Mouse (Mus musculus) heart, postnatal 0 days (tissue): ENCODE data around the gene Lrrc1.

Experiments
- CTCF ChIP-seq: IDR thresholded peaks from 2 replicates; pipeline ENCODE4 v1.5.1; 2016; ENCODE audit warnings: antibody characterized with exemption, control low read depth, low read depth
- EP300 ChIP-seq: IDR thresholded peaks from 2 replicates; pipeline ENCODE4 v1.6.1; 2016; ENCODE audit warnings: antibody characterized with exemption, low read depth

- TF ChIP-seq CTCF (no peak), EP300 (no peak)
These were observed at the start of gene Lrrc1 for GRCm38 (mm10) chr9:77544354-77545067.
